Mouse (Mus musculus): ENCODE data around the gene Itpr1.

DNA sequence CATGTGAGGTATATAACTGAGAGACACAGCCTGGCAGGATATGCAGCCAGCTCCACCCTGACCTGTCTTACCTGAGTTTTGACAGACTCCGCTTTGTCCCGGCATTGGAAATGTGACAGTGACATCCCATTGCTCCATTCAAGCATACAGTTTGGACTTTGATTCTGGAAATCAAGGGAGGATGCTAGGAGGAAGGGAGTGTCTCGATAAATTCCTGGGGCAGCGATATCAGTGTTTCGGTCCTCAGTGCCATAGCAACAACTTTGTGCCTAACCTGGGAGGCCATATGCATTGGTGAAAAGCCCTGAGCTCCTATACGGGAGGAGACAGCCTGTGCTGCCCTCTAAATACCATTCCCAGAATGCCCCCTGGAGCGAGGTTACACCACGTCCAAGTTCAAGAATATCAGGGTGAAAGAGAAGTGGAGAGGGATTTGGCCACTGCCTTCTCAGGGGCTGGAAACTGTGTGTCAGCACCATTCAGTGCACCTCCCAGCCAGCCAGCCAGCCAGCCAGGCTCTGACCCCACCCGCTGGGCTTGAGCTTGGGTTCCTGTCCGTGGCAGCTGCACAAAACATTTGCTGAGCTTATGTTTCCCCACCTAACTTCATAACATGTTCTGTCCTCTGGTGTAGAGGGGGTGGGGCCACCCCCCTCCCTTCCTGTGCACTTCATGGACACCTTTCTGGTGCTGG lies 319.7 kb downstream of the Itpr1 start:
- TF ChIP-seq CTCF (IDR thresholded peaks at IDR 0.05; ENCODE audit: insufficient read depth, low read length) (no peak), POLR2A (IDR thresholded peaks at IDR 0.05; ENCODE audit: borderline replicate concordance, extremely low read depth, low read depth, low read length) (no peak)

Measured in lung, adult 2 months (tissue).